Mouse (Mus musculus): ENCODE measurements at regions not wholly inside any gene's neighbourhood (a gene's known extent, or its start where the extent isn't known, plus 50 kb on each side); places are given as distances from the start of the nearest gene placed in this dataset.

DNA sequence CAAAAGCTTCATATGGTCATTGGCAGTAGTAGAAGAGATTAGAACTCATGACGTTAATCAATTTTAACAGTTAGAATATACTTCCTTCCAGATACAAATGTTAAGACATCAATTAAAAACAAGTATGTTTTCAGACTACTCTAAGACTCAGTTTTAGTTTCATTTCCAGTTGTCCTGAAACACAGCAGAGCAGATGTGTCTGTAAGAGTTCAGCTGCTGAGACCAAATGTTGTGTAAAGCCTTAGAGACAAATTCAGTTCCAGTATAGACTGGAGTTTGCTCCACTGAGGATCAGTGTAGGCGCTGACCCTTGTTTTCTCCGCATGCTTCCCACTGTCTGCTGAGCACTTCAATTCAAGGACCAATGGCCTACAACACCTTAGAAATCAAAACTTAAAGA, 158.1 kb upstream of the Bmper start:
- no peak for DNase-seq

DNA sequence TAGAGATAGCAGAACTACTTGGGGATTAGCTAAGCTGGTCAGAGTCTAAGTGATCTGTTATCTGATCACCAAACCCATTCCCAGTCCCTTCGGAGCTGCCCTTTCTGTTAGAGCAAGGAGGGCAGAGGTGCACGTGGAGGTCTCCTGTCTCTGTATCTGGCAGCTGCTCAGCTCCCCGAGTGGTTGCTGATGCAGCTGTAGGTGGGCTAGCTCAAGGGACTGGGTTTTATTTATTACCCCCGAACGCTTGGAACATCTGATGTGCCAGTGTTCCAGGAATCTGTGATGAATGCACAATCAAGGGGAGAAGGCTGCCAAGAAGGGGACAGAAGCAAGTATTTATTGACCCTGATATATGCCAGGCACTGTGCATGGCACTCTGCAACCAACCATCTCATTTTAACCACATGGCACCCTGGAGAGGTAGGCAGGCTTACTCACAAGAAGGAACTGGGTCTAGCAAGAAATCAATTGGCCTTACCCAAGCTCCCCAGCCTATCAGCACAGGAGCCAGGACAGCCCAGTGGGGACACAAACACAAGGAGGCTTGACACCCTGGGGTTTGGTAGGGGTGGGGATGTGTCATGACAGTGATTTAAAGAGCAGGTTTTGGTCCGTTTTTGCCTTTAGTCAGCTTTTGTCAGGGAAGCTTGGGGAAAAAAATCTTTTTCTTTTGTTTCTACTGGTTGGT, 154.6 kb upstream of the Bmper start:
- no peak for DNase-seq

DNA sequence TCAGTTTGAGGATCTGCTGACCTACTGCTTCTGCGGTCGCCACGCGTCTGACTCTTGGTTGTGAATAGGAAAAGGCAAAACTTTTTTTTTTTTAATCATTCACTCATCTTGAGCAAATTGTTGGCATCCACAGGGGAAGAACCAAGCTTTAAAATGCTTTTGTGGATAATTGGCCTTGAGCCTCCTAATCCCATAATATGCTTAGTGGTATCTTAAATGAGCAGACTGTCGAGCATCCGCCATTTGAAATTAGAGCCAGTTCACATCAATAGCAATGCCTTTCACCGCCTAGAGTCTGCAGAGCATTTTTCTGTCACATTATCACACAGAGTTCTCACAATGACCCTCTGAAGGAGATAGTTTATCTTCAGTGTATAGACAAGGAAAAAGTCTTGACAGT, 153.7 kb upstream of the Bmper start:
- no peak for DNase-seq

DNA sequence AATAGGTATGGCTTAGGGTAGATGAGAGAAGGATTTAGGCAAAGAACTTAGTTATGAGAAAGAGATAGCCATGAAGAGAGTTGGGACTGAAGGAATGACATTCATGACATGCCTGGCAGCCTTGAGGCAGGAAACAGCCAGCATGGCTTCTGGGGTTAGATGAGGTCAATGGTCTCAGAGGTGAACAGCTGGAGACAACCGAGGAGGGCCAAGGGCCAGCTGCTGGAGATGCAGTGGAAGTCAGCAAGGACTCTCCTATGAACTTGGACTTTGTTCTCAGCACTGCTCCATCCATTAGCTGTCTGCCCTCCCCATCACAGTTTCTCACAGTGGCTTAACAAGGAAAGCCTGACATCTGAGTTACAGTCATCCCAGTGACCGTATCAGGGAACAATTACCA, 151.9 kb upstream of the Bmper start:
- DNase-seq: peak; percentile 15 to 71

DNA sequence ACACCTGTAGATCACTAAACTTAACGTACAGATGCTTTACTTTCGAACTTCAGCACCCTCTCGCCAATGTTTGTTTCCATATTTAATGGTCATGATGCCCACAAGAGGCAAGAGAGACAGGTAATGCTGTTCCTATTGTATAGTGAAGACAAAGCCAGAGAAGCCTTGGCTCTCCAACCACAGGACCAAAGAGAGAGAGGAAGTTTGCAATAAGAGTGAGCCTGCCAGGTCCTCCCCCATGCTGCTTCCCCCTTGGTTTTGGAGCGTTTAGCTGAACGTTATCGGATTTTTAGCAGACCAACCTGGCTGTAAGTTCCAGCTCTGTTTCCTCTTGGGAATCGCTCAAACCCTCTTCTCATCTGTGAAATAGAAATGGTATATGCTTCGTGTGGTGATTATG, 150.1 kb upstream of the Bmper start:
- DNase-seq: no peak

DNA sequence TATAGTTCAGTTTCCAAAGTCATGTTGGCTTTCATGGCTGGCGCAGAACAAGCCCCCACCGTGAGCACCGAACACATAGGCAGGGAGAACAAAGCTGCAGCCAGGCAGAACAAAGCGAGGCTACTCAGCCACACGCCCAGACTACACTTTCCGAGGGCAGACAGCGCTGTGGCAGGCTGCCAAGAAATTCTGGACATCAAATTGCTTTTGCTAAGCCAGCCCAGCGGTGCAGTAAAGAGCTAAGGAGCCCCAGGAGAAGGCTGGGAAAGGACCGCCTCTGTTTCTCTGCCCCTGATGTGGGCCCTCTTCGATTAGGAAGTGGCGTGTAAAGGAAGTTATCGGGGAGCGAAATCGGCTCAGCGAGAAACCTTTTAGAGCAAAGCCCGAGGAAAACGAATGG, 139.3 kb upstream of the Bmper start:
- peak; percentile 83 to 90 for DNase-seq

DNA sequence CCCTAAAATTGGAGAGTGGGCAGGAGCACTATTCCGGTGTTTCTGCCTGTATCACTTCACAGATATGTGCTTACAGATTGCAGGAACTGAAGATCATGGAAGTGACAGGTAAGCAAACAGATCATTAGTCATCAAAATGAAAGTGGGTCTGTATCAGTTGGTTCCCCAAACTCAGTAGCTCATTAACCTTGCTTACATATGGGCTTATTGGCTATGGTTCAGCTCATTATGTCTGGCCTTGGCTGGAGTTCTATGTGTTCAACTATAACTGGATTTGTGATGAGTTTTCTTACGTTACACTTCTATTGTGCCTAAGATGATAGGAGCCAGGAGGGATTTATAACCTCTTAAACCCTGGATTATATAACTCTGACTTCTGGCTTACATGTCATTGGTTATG, 133.5 kb upstream of the Bmper start:
- DNase-seq: no peak

DNA sequence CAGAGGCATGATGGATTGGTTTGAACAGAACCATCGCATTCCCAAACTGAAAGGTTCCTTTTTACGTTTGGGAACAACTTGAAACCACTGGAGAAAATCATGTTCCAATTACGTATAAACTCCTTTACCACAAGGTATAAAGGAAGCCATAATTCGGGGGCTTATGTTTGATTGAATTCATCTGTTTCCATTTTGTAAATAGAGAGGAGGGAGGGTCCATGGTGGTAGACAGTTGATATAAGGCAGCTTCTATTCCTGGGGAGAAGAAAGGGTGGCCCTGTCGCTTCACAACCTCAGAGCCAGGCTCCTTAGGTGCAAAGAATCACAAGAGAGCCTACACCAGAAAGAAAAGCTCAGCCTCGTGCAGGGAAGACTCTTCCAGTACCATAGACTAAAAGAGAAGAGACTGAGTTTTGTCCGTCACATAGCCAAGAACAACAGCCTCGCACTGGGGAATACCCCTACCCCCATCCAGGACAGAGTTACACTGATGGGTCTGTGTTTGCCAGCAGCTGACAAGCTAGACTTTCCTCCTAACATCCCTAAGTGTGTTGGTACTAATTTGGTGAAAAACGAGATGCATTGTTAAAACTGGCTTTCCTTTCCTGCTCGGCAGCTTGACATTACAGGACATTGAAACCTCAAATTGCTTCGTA, 125.6 kb upstream of the Bmper start:
- no peak for DNase-seq

DNA sequence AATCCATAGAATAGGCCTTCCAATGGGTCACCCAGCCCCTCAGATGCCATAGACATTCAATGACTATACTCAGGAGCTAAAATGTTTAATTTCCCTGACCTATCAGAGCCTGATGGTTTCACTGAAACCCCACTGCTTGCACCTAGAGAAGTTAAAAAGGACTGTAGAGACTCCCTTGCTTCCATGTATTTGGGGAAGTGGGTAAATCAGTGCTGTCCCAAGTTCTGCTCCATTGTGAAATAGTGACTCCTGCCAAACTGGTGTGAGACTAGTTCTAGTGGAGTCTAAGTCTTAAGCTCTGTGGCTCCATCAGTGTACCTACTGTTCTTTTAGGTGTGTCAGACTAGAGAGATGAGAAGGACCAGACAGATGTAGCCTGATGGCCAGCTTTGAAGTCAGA, 121.3 kb upstream of the Bmper start:
- DNase-seq: no peak

DNA sequence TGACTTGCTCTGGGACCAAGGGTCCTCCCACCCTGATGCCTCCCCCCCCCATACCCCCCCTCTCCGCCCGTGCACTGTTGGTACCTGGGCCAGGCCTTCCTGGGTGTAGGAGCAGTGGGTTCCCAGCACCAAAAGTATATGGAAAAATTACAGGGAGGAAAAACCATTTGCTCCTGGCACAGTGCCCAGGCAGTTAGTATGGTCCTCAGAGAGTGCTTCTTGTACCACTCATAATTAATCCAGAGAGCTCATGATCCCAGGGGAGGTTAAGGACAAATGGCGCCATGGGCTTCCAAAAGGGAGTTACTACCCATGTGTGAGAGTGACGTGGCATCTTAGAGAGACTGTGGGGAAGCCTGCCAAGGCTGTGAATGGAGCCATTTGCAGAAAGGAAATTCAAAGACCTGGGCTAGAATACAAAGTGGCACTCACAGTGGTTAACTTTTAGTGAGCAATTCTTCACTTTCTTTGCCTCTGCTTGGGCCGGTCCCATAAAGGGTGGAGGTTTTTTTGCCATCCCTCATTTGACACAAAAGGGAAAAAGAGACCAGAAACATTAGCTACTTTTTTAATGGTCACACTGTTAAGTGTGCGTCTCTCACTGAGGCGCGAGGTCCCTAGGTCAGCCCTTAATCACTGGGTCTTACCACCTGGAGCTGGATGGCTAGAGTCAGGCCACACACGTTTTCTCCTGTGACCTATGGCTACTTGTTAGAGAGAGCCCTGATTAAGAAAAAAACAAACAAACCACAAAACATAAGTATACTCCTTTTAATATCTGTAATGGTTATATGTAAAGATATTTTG, 120.7 kb upstream of the Bmper start:
- DNase-seq: peak; percentile 13 to 21

DNA sequence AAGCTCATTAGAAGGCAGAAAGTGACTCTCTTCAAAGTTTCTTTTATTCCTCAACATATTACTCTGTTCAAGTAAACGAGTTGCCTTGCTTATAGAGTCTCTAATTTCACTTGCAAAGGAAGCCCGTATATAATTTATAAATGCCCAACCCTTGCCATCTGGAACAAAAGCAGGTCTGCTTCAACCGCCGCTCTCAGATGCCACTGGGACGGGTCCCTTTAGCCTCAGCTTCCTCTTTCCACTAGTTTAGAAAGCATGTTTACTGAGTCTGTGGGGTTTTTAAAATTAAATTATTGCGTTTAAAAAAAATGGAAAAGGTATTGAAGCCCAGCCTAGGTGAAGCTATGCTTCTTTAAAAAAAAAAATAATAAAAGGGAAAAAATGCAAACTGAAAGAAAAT, 111.4 kb upstream of the Bmper start:
- DNase-seq: no peak

DNA sequence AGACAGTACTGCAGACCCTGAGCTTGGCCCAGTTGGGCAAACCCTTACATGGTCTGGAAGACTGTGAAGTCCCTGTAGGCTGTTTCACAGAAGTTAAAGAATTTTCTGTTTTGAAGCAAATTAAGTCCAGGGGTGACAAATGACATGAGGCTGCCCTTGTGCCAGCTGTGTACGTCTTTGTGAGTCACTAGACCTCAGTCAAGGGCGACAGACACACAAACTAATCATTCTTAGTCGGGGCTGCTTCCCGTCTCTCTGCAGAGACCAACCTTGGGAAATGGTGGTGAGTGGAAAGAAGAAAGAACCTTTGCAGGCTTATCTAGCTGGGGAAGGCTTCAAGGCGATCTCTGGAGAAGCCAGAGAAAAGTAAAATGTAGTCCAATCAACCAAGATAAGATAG, 107.8 kb upstream of the Bmper start:
- no peak for DNase-seq

DNA sequence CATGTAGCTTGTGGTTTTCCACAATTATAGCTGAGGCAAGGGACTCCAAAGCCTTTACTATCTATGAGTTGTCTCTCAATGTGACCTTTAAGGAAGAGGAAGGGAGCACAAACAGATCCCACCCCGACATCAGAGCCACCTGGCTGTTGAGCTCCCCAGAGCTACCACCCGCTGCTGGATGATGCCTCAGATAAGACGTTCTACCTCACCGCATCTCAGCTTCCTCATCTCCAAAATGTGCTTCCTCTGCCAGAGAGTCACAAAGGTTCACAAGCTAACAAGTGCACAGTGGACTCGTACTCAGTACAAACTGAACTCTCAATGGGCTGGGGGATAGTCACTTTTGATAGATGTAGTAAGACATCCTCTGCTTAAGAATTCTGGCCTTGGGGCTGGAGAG, 107.3 kb upstream of the Bmper start:
- no peak for DNase-seq

DNA sequence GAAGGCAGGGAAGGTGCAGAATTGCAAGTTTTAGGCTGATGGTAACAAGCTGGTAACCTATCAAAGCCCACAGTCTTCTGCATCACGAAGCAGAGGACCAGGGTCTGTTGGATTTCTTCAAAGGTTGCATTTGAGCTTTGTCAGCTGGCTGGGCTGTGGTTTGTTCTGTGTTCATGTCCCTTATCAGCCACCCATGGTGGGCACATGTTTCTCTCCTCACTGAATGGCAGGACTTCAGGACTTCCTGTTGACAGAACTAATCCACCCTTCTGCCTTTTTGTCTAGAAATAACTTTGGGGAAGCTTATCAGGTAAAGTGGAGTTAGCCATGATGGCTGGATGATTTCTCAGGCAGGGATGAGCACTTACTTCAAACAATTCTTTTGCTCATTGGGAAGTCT, 106.6 kb upstream of the Bmper start:
- DNase-seq: no peak

DNA sequence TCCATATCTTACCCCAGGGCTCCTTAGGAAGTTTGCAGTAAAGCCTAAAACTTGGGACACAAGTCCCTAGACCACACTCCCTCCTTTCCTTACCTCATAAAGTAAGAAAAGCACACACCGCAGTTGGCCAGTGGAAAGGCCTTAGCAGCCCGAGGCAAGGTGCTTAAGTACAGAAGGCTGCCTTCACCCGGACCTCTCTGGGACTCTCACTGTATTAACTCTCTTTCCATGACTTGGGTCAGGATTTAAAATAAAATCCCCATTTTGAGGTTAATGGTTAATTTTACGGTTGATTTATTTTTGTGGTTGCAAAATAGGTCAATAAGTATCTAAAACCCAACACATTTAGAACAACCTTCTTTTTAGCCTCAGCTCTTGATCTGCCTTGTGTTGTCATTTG, 103.1 kb upstream of the Bmper start:
- no peak for DNase-seq

DNA sequence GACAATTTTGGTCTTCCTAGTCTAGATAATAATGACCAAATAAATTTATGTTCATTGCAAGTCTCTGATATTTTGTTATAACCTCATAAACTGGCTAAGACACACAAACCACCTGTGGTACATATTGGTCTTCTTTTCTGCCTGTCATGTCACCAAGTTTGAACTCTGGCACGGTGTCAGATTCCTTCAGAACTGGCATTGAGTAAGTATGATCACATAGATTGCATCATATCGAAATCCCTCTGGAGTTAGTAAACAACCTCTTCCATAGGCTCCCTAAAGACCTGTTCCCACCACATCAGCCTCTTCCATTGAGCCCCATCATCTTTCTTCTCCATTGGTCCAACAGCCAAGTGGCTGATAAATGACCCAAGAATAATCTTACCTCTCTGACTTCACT, 102.1 kb upstream of the Bmper start:
- no peak for DNase-seq

DNA sequence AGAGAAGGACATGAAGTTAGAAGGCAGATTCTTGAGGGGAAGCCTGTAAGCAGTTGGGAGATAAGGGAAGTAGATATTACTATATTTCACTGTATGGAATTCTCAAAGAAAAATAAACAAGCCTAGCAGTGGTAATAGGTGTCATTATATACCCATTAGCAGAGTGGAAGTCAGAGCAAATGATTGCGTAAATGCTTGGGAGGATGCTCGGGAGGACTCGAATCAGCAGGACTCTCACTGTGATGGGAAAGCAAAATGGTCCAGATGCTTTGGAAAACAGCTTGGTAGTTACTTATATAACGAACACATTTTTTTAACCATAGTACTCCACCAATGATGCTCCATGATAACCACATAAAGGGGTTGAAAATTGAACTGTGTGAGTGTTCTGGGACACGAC, 100.4 kb upstream of the Bmper start:
- no peak for DNase-seq

DNA sequence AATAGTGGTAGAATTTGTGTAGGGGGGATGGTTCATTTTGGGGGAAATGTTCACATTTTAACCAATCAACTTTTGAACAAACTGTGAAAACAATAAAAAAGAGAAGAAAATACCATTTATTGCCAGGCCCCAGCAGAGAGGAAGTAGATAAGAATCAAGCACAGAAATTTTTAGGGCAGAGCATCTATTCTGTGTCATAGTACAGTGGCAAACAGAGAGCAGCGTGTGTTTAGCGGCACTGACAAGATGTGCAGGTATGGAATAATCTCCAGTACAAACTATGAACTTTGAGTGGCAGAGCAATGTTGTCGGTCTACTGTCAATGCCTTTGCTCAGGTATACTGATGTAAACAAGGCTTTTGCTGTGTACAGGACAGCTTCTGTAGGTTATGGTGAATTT, 99.4 kb upstream of the Bmper start:
- no peak for DNase-seq

DNA sequence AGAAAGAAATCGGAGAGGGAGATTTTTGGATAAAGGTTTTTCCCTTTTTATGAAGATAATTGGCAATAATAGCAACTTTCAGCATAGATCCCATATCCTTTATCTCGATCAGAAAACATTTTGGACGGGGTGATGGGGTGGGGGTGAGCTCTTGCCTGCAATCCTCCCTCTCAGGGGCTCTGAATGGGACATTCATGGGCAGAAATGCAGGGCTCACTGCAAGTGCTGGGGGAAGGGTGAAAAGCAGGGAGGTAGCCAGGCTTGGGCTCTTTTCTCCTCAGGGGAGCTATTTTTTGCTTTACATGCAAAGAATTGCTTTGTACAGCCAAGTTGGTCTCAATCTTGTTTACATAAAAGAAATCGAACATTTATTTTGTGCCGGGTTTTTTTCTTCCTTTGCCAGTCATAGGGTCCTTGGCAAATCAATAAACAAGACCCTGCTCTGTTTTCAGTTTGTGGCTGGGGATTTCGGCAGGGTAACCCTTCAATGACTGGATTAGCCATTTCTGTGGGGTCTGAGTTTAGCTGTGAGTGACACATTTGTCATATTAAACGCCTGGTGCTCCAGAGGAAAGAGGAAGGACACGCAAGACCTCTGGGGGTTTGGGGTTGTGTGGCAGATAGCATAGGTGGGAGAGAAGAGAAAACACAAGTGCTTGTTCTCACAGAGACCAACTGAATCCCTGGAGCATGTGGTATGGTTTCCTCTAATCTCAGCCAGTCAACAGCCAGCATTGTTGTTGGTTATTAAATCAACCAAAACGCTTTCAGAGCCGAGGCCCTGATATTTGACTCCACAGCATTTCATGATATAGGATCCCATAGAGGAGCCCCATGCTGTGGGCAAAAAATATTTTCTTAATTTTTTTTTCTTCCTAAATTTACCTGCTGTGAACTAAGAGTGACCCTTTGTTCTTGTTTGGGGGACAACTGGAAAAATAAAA, 96.8 kb upstream of the Bmper start:
- DNase-seq: no peak

DNA sequence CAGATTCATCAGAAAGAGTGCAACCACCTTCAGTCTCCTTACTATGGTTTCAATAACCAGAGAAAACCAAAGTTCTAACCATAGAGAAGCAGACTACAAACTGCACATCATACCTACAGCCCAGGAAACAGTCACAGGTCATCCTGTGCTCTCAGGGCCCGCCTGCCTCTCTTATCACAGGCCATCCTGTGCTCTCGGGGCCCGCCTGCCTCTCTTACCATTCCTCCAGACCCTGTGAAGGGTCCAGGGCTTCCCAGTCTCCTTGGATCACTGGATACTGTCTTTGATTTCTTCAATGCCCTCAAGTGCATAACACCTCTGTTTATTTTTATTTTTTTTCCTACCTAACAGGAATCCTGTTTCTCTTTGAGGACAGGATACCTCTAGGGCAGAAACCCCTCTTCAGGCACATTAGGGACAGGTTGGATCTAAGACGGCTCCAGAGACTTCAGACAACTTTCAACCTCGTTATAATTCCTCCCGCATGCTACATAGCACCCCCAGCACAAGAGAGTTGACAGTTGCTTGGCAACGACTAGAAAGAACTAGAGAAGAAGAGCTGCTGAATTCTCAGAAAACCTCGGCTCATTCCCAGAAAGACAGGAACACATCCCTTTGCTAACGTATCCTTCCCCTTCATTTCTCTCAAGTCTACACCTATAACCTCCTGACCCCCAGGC, 95.4 kb upstream of the Bmper start:
- no peak for DNase-seq

DNA sequence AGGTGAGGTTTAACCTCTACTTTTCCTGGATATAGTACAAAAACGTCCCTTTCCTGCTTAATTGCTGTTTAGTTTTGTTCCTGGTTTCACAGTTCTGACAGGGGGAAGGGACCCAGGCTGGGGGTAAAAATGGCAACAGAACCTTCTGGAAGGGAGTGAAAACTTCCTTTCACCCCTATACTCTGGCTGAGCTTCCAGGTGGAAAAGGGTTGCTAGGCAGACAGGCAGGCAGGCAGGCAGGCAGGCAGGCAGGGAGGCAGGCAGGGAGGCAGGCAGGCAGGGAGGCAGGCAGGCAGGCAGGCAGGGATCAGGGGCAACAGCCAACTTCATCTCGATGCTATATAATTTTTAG, 94.9 kb upstream of the Bmper start:
- DNase-seq: no peak

DNA sequence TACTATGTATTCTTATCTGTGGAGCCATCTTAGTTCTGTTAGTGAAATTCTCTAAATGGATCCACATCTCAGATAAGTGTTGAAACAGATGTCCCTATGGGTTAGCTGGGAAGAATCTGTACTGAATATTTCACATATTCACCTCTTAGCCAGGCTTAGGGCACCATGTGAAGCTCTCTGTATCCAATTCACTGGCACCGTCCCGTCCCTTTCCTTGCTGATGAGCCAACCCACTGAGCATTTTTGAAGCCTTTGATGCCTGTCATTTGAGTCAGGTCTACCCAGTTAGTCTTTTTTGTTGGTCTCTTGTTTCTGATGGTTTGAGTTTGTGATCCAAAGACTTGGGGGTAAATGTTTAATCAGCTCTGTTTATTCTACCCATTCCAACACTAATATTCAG, 88.9 kb upstream of the Bmper start:
- no peak for DNase-seq
